ENCODE assay signal across 11 mouse cellular contexts in the genomic region with DNA sequence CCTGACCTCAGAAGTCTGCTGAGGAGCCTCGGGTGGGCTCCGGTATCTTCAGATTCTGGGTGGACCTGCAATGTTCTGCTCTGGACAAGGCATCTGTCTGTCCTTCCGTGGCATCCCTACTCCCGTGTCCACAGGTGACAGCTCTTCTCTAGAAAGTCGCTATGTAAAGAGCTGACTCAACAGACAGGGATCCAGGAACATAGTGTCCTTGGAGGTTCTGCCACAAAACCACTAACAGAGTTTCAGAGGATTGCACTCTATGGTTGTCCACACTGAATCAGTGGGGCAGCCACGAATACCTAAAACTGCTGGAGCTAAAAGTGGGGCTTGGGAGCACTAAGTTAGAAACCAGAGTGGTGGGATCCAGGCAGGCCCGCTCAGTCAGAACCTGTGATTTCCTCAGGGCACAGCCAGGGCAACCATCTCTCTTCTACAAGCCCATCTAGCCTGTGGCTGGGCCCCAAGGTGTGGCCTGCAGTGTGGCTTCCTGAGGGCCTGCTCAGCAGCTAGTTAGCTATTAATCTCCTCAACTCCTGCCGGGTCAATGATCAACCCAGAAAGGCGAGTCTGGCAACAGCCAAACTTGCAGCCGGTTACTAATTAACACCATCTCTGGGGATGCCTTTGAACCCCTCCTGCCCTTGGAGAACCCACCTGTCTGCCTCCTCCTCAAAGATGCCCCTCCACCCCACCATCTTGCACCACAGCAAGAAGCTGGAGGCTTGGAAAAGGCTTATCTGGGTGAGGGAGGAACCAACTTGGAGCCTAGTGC. TPM values are rescaled to one million over a fixed set of nuclear protein-coding genes. Genes with fewer than 3 reads are reported as not detected.
DNase-seq lines count a peak whose midpoint lies in the region; ATAC-seq and TF ChIP-seq lines count a peak whose summit lies in the region.
"Had no signal": no experiment of that assay in that cellular context is flagged by ENCODE, and none has a peak within 500 bp of the region (broad histone marks: within the 10 kb centered on the region; RNA-seq: fewer than 3 reads in every experiment).

No protein-coding gene starts in this region.

- H3K4me2 ChIP-seq in lung, embryonic 14.5 days: peak overlapping the region; percentile 37; the same call in 1 of the 2 replicates
- no peak overlapping the region for H3K4me2 ChIP-seq in liver, embryonic 12.5 days
- 0 out of 2 replicates have a peak overlapping the region, but pooled peaks have one; percentile 10 for H3K4me2 ChIP-seq in stomach, embryonic 14.5 days (replicated peaks; ENCODE audit: low read depth, low read length)
- H3K4me2 ChIP-seq: embryonic facial prominence, embryonic 12.5 days; limb, embryonic 13.5 days had no signal

- H3K36me3 ChIP-seq in lung, embryonic 14.5 days (ENCODE audit: insufficient read depth): peaks cover 73% of the 10 kb centered on the region
- peaks cover 59% of the 10 kb centered on the region for H3K36me3 ChIP-seq in liver, embryonic 12.5 days
- H3K36me3 ChIP-seq in stomach, embryonic 14.5 days (ENCODE audit: control insufficient read depth, insufficient read depth, low read length): peaks cover 63% of the 10 kb centered on the region

- H3K4me3 ChIP-seq in lung, embryonic 14.5 days (ENCODE audit: low read depth, low read length): no peak overlapping the region
- no peak overlapping the region for H3K4me3 ChIP-seq in liver, embryonic 12.5 days
- no peak overlapping the region for H3K4me3 ChIP-seq in stomach, embryonic 14.5 days (ENCODE audit: low read depth, low read length)
- H3K4me3 ChIP-seq: embryonic facial prominence, embryonic 12.5 days; limb, embryonic 13.5 days had no signal

- peak; percentile 70 for ATAC-seq in lung, embryonic 14.5 days (ENCODE audit: insufficient read depth)
- peak; percentile 16; the same call in 1 of the 2 replicates for ATAC-seq in liver, embryonic 12.5 days
- peak; percentile 59 for ATAC-seq in stomach, embryonic 14.5 days (ENCODE audit: insufficient number of reproducible peaks, insufficient read depth, low FRiP score, low read depth)

- TF ChIP-seq CTCF in lung, embryonic 14.5 days (IDR thresholded peaks at IDR 0.05; ENCODE audit: low read depth): no peak

- H3K27ac ChIP-seq in lung, embryonic 14.5 days (ENCODE audit: low read depth): peak overlapping the region; percentile 91
- no peak overlapping the region; the same call in 1 of the 2 replicates for H3K27ac ChIP-seq in liver, embryonic 12.5 days
- H3K27ac ChIP-seq in stomach, embryonic 14.5 days (ENCODE audit: low read length): peak overlapping the region; percentile 79
- H3K27ac ChIP-seq: limb, embryonic 13.5 days had no signal

- WGBS in lung, embryonic 14.5 days: 54% methylated on average over 10 of the region's 10 CpGs
- WGBS in liver, embryonic 12.5 days (ENCODE audit: insufficient replicate concordance): 49% methylated on average over 10 of the region's 10 CpGs
- 62% methylated on average over 10 of the region's 10 CpGs for WGBS in stomach, embryonic 14.5 days

- no peaks in the 10 kb centered on the region for H3K9me3 ChIP-seq in lung, embryonic 14.5 days (ENCODE audit: low read depth, low read length)
- no peaks in the 10 kb centered on the region for H3K9me3 ChIP-seq in liver, embryonic 12.5 days (replicated peaks)
- no peaks in the 10 kb centered on the region for H3K9me3 ChIP-seq in stomach, embryonic 14.5 days (ENCODE audit: control insufficient read depth, low read depth, low read length)
- H3K9me3 ChIP-seq: embryonic facial prominence, embryonic 12.5 days; limb, embryonic 13.5 days had no signal

- peaks cover 35% of the 10 kb centered on the region for H3K4me1 ChIP-seq in lung, embryonic 14.5 days (ENCODE audit: insufficient read depth)
- H3K4me1 ChIP-seq in liver, embryonic 12.5 days: peaks cover 51% of the 10 kb centered on the region
- H3K4me1 ChIP-seq in stomach, embryonic 14.5 days (ENCODE audit: control insufficient read depth, insufficient read depth, low read length): peaks cover 43% of the 10 kb centered on the region

- no peak overlapping the region for H3K9ac ChIP-seq in lung, embryonic 14.5 days
- H3K9ac ChIP-seq in liver, embryonic 12.5 days: no peak overlapping the region
- no peak overlapping the region for H3K9ac ChIP-seq in stomach, embryonic 14.5 days (replicated peaks; ENCODE audit: low read depth, low read length)
- H3K9ac ChIP-seq: embryonic facial prominence, embryonic 12.5 days; limb, embryonic 13.5 days had no signal

- H3K27me3 ChIP-seq in lung, embryonic 14.5 days (ENCODE audit: insufficient read depth, low read length): no peaks in the 10 kb centered on the region
- H3K27me3 ChIP-seq in liver, embryonic 12.5 days (replicated peaks): no peaks in the 10 kb centered on the region
- no peaks in the 10 kb centered on the region for H3K27me3 ChIP-seq in stomach, embryonic 14.5 days (ENCODE audit: control insufficient read depth, insufficient read depth, low read length)
- H3K27me3 ChIP-seq: embryonic facial prominence, embryonic 12.5 days; limb, embryonic 13.5 days had no signal

- peak; percentile 79 for DNase-seq in lung, embryonic 14.5 days
- no peak for DNase-seq in lung, postnatal 14 days
- DNase-seq in kidney, adult 18-20 months: peak; percentile 91
- no peak for DNase-seq in thymus, postnatal 36 days
- DNase-seq in frontal cortex, postnatal 14 days (ENCODE audit: low spot score in 2 of 2): no peak
- no peak for DNase-seq in ovary, postnatal 10 days (ENCODE audit: low spot score)
- DNase-seq: adrenal gland, postnatal 14 days had no signal

RNA-seq across cellular contexts. Expression of gene Notch1, which starts 34.6 kb away (rescaled TPM):
- polyA plus RNA-seq in lung, embryonic 14.5 days (2014; fragmentation: Nextera tagmentation; extraction: Ambion mirVana): 37.7 and 44.0 TPM in 2 replicates
- polyA plus RNA-seq in liver, embryonic 12.5 days (2016; fragmentation: Nextera tagmentation; extraction: Ambion mirVana): 4.1 and 4.4 TPM in 2 replicates
- polyA plus RNA-seq in stomach, embryonic 14.5 days (2014; fragmentation: Nextera tagmentation; extraction: Ambion mirVana): 29.5 and 31.7 TPM in 2 replicates

RNA-seq across cellular contexts. Expression of gene Sec16a, which starts 36.9 kb away (rescaled TPM):
- polyA plus RNA-seq in lung, embryonic 14.5 days (2014; fragmentation: Nextera tagmentation; extraction: Ambion mirVana): 36.0 and 36.5 TPM in 2 replicates
- 13.0 and 14.4 TPM in 2 replicates for polyA plus RNA-seq in liver, embryonic 12.5 days (2016; fragmentation: Nextera tagmentation; extraction: Ambion mirVana)
- 33.4 and 37.7 TPM in 2 replicates for polyA plus RNA-seq in stomach, embryonic 14.5 days (2014; fragmentation: Nextera tagmentation; extraction: Ambion mirVana)

Comparison
In these comparisons a context has a peak if more than half of its experiments do, and no peak if none do; other contexts are left out.
1. DNase-seq: peak in lung, embryonic 14.5 days (single experiment) and kidney, adult 18-20 months (single experiment); none in lung, postnatal 14 days (single experiment), thymus, postnatal 36 days (0 of 2), frontal cortex, postnatal 14 days (0 of 2) and ovary, postnatal 10 days (single experiment).
2. ATAC-seq: peak in every context shown above with its lines; median percentile 70 in lung, embryonic 14.5 days; 59 in stomach, embryonic 14.5 days; 16 in liver, embryonic 12.5 days.